Mouse (Mus musculus): ENCODE data around the gene Igf1r. TPM values are rescaled to one million over a fixed set of nuclear protein-coding genes. Genes with fewer than 3 reads are reported as not detected.

Igf1r gene
- total RNA-seq, 4 experiments from 2014 or later, result 7.5 to 9.4 (median 8.0) TPM

Other genes starting within 250 kb of the Igf1r start
- 100 to 1,000 TPM; 268 to 577 (median 411) TPM for gene Synm, start 193.1 kb upstream of the Igf1r start, total RNA-seq (2022)

Measured in gastrocnemius, adult 8-10 months (tissue).